Mouse (Mus musculus): Measurements from ENCODE around the gene Anks1. TPM values are rescaled to one million over a fixed set of nuclear protein-coding genes. Genes with fewer than 3 reads are reported as not detected.

The Anks1 gene
- polyA plus RNA-seq, 1 experiment from 2014 or later: 71.9 TPM

GRCm38 (mm10) chr17:27909622-27910500 lies 755 bp downstream of the Anks1 start, which contains the start of gene Taf11:
TSS of gene Taf11 (minus strand) at chr17:27909844.
- peak; percentile 60 for ATAC-seq (replicated peaks)
- WGBS: 2% methylated on average over 53 of the region's 53 CpGs
- Histone ChIP-seq H3K36me3 (replicated peaks) (no peaks in the 10 kb centered on the region), H3K9ac (peak within 1 kb of the TSS; percentile 92), H3K9me3 (no peaks in the 10 kb centered on the region), H3K27me3 (replicated peaks) (no peaks in the 10 kb centered on the region), H3K4me3 (peak within 1 kb of the TSS; percentile 79), H3K27ac (peak within 1 kb of the TSS; percentile 92), H3K4me2 (peak within 1 kb of the TSS; percentile 96), H3K4me1 (peaks cover 45% of the 10 kb centered on the region)

GRCm38 (mm10) chr17:27911371-27911770 lies 2.3 kb downstream of the Anks1 start:
- Histone ChIP-seq H3K4me2 (no peak overlapping the region), H3K4me3 (no peak overlapping the region), H3K27ac (no peak overlapping the region), H3K36me3 (replicated peaks) (no peaks in the 10 kb centered on the region), H3K9me3 (no peaks in the 10 kb centered on the region), H3K4me1 (peaks cover 33% of the 10 kb centered on the region), H3K9ac (no peak overlapping the region), H3K27me3 (replicated peaks) (no peaks in the 10 kb centered on the region)
- WGBS: 91% methylated on average over 7 of the region's 7 CpGs
- ATAC-seq (replicated peaks): no peak

GRCm38 (mm10) chr17:27914742-27915141 lies 5.6 kb downstream of the Anks1 start:
- H3K4me1 ChIP-seq: peaks cover 16% of the 10 kb centered on the region
- ATAC-seq (replicated peaks): no peak
- no peaks in the 10 kb centered on the region for H3K27me3 ChIP-seq (replicated peaks)
- no peaks in the 10 kb centered on the region for H3K9me3 ChIP-seq
- no peak overlapping the region for H3K27ac ChIP-seq
- H3K9ac ChIP-seq: no peak overlapping the region
- no peaks in the 10 kb centered on the region for H3K36me3 ChIP-seq (replicated peaks)
- no peak overlapping the region for H3K4me3 ChIP-seq
- no peak overlapping the region for H3K4me2 ChIP-seq
- 94% methylated on average over 4 of the region's 4 CpGs for WGBS

- H3K9ac ChIP-seq: no peak overlapping the region
- H3K4me1 ChIP-seq: peaks cover under 1% of the 10 kb centered on the region
- H3K27me3 ChIP-seq (replicated peaks): no peaks in the 10 kb centered on the region
- H3K4me3 ChIP-seq: no peak overlapping the region
- H3K36me3 ChIP-seq (replicated peaks): no peaks in the 10 kb centered on the region
- no peak for ATAC-seq (replicated peaks)
- no peaks in the 10 kb centered on the region for H3K9me3 ChIP-seq
- H3K27ac ChIP-seq: no peak overlapping the region
- WGBS: 90% methylated on average over 4 of the region's 4 CpGs
- no peak overlapping the region for H3K4me2 ChIP-seq
Measured at GRCm38 (mm10) chr17:27916366-27916765, 7.3 kb downstream of the Anks1 start.

DNA sequence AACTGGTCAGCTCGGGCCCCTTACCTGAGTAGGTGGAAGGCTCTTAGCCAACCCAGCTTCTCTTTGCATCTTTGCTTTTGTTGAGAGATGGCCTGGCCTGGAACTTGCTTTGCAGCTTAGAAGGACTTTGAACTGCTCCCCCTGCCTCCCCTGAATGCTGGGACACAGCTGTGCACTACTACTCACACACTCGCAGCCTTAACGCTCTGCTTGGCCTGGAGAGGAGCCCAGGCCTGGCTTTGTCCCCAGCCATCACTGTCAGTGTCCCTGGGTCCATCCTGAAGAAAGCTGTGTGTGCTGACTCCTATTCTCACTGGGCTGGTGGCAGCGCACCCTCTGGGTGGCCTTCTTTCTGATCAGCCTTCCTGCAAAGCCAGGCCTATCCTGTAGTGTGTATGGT lies 11.6 kb downstream of the Anks1 start:
- Histone ChIP-seq H3K9me3 (no peaks in the 10 kb centered on the region), H3K27me3 (replicated peaks) (no peaks in the 10 kb centered on the region), H3K9ac (no peak overlapping the region), H3K4me2 (no peak overlapping the region), H3K4me3 (no peak overlapping the region), H3K36me3 (replicated peaks) (no peaks in the 10 kb centered on the region), H3K27ac (no peak overlapping the region), H3K4me1 (peaks cover 5% of the 10 kb centered on the region; the same call in 1 of the 2 replicates)
- 86% methylated on average over 4 of the region's 4 CpGs for WGBS
- ATAC-seq (replicated peaks): no peak

DNA sequence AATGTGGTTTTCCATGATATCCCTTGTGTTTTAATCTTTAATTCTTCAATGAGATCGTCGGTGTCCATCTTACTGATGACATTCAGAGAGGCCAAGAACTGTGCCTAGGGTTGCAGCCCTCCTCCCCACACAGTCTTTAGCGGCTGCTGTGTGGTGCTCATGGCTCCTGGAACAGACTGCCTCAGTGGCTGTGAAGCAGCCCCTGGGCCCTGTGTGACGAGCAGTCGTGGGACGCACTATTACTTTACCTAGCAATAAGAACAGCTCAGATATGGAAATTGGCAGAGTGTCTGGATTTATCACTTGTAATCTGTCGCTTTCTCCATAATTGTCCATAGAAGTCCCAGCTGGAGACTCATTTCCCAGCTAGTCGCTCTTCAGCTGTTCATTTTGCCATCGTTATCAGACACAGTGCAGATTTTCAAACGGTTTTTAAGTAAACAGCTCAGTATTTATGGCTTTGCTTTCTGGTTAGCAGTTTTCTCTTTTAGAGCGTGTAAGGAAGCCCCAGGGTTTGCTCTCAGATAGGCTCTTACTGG lies 13.1 kb downstream of the Anks1 start:
- Histone ChIP-seq H3K4me1 (peaks cover 5% of the 10 kb centered on the region; the same call in 1 of the 2 replicates), H3K4me3 (no peak overlapping the region), H3K27me3 (replicated peaks) (no peaks in the 10 kb centered on the region), H3K4me2 (no peak overlapping the region), H3K9me3 (no peaks in the 10 kb centered on the region), H3K36me3 (replicated peaks) (no peaks in the 10 kb centered on the region), H3K27ac (no peak overlapping the region), H3K9ac (no peak overlapping the region)
- 68% methylated on average over 11 of the region's 11 CpGs for WGBS
- no peak for ATAC-seq (replicated peaks)

DNA sequence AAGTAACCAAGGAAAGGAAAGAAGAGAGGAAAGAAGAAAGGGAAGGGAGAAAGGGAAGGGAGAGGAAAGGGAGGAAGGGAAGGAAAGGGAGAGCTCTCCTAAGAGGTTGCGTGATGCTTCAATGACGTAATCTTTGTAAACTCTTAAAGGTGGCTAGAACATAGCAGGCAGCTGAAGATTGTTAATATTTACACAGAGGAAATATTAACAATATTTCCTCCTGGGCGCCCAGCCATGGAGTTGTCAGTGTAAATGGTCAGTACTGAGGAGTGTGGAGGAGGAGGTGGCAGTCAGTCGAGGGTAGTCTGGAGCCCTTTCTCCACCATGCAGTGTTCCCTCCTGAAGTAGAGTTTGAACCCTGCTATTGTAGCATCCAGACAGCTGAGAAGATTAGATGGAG lies 15.9 kb downstream of the Anks1 start:
- Histone ChIP-seq H3K9ac (no peak overlapping the region), H3K9me3 (no peaks in the 10 kb centered on the region), H3K27ac (no peak overlapping the region), H3K27me3 (replicated peaks) (no peaks in the 10 kb centered on the region), H3K4me3 (no peak overlapping the region), H3K4me1 (peaks cover 5% of the 10 kb centered on the region; the same call in 1 of the 2 replicates), H3K4me2 (no peak overlapping the region), H3K36me3 (replicated peaks) (no peaks in the 10 kb centered on the region)
- ATAC-seq (replicated peaks): no peak
- 89% methylated on average over 4 of the region's 4 CpGs for WGBS

- H3K36me3 ChIP-seq (replicated peaks): no peaks in the 10 kb centered on the region
- no peaks in the 10 kb centered on the region for H3K9me3 ChIP-seq
- peaks cover 5% of the 10 kb centered on the region; the same call in 1 of the 2 replicates for H3K4me1 ChIP-seq
- H3K9ac ChIP-seq: no peak overlapping the region
- ATAC-seq (replicated peaks): no peak
- H3K27ac ChIP-seq: no peak overlapping the region
- WGBS: 80% methylated on average over 7 of the region's 7 CpGs
- H3K27me3 ChIP-seq (replicated peaks): no peaks in the 10 kb centered on the region
- no peak overlapping the region for H3K4me2 ChIP-seq
- no peak overlapping the region for H3K4me3 ChIP-seq
Measured at GRCm38 (mm10) chr17:27925504-27925903, 16.4 kb downstream of the Anks1 start.

GRCm38 (mm10) chr17:27930291-27930690 lies 21.2 kb downstream of the Anks1 start:
- Histone ChIP-seq H3K4me3 (no peak overlapping the region), H3K4me1 (no peaks in the 10 kb centered on the region), H3K4me2 (no peak overlapping the region), H3K9me3 (no peaks in the 10 kb centered on the region), H3K27me3 (replicated peaks) (no peaks in the 10 kb centered on the region), H3K36me3 (replicated peaks) (no peaks in the 10 kb centered on the region), H3K9ac (no peak overlapping the region), H3K27ac (no peak overlapping the region)
- WGBS: 93% methylated on average over 5 of the region's 5 CpGs
- ATAC-seq (replicated peaks): no peak

DNA sequence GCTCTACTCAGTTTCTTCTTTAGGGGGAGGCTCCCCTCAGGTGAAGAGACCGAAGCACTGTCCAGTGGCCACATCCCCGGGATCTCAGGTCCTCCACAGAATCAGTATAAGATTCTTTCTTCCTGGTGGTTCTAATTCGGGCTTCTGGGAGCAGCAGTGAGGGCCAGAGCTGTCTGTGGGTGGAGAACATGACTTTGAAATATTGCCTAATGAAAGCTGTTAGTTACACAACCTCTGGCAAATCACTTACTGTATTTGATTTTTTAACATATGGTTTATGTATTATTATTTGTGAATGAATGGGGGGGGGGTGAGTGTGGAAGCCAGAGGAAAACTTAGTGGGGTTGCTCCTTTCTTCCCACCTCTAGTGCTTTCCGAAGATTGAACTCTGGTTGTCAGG lies 22.7 kb downstream of the Anks1 start:
- H3K36me3 ChIP-seq (replicated peaks): no peaks in the 10 kb centered on the region
- H3K9ac ChIP-seq: no peak overlapping the region
- H3K4me3 ChIP-seq: no peak overlapping the region
- H3K4me2 ChIP-seq: no peak overlapping the region
- WGBS: 89% methylated on average over 4 of the region's 4 CpGs
- no peak for ATAC-seq (replicated peaks)
- no peaks in the 10 kb centered on the region for H3K4me1 ChIP-seq
- H3K27ac ChIP-seq: no peak overlapping the region
- no peaks in the 10 kb centered on the region for H3K27me3 ChIP-seq (replicated peaks)
- no peaks in the 10 kb centered on the region for H3K9me3 ChIP-seq

- no peak for ATAC-seq (replicated peaks)
- Histone ChIP-seq H3K27me3 (replicated peaks) (no peaks in the 10 kb centered on the region), H3K36me3 (replicated peaks) (no peaks in the 10 kb centered on the region), H3K27ac (no peak overlapping the region), H3K9ac (no peak overlapping the region), H3K4me3 (no peak overlapping the region), H3K9me3 (no peaks in the 10 kb centered on the region), H3K4me2 (no peak overlapping the region), H3K4me1 (no peaks in the 10 kb centered on the region; the same call in 1 of the 2 replicates)
- 90% methylated on average over 10 of the region's 10 CpGs for WGBS
Measured at GRCm38 (mm10) chr17:27934136-27934910, 25.2 kb downstream of the Anks1 start.

DNA sequence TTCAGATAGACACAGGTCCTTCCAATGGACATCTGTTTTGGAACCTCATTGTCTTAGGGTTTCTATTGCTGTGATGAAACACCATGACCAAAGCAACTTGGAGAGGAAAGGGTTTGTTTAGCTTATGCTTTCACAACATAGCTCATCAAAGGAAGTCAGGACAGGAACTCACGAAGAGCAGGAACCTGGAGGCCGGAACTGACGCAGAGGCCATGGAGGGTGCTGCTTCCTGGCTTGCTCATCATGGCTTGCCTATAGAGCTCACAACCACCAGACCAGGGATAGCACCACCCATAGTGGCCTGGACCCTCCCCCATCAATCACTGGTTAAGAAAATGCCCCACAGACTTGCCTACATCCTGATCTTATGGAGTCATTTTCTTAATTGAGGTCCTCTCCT lies 26.0 kb downstream of the Anks1 start:
- no peaks in the 10 kb centered on the region for H3K36me3 ChIP-seq (replicated peaks)
- no peaks in the 10 kb centered on the region for H3K27me3 ChIP-seq (replicated peaks)
- no peak overlapping the region for H3K4me3 ChIP-seq
- H3K4me2 ChIP-seq: no peak overlapping the region
- peaks cover under 1% of the 10 kb centered on the region; the same call in 1 of the 2 replicates for H3K4me1 ChIP-seq
- H3K9me3 ChIP-seq: no peaks in the 10 kb centered on the region
- H3K27ac ChIP-seq: no peak overlapping the region
- no peak overlapping the region for H3K9ac ChIP-seq
- WGBS: 92% methylated on average over 3 of the region's 3 CpGs
- ATAC-seq (replicated peaks): no peak
